Mouse (Mus musculus): Measurements from ENCODE around the gene Tardbp. TPM values are rescaled to one million over a fixed set of nuclear protein-coding genes. Genes with fewer than 3 reads are reported as not detected.

Tardbp gene
- total RNA-seq, 2 experiments from 2014 or later, result 112 to 130 TPM

DNA sequence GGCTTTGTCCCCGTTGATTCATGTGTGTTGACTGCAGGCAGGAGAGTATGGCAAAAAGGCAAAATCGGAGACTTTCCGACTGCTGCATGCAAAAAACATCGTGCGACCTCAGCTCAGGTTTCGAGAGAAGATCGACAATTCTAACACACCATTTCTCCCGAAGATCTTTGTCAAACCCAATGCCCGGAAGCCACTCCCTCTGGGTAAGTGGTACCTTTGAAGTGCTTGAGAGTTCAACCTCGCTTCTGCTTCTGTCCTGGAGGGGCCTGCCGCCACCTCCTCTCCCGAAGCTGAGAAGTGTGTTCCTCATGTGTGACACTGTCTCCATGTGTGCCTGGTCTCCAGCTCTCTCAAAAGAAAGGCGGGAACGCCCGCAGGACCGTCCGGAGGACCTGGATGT, 64.1 kb downstream of the Tardbp start:
- DNase-seq (ENCODE audit: low spot score), result no peak

Other genes with a start within 250 kb of the Tardbp start
- 10 to 100 TPM; 10.3 to 15.6 TPM for gene Ubiad1, start 182.2 kb downstream of the Tardbp start, total RNA-seq (2021)
- gene Mtor, start 178.4 kb downstream of the Tardbp start, total RNA-seq (2021), result 10 to 100 TPM; 30.6 to 36.6 TPM
- 10 to 100 TPM in 1 of 2 experiments, 1 to 10 TPM in 1; 9.3 to 24.6 TPM for gene Angptl7, start 126.6 kb downstream of the Tardbp start, total RNA-seq (2021)
- gene Exosc10, start 68.6 kb downstream of the Tardbp start, total RNA-seq (2021), result 10 to 100 TPM; 19.6 to 20.4 TPM
- gene Srm, start 35.5 kb downstream of the Tardbp start, total RNA-seq (2021), result 1 to 10 TPM; 8.7 to 9.5 TPM
- gene Masp2, start 24.5 kb downstream of the Tardbp start, total RNA-seq (2021), result under 1 TPM; 0.16 to 0.64 TPM
- gene Gm572, start 16.3 kb upstream of the Tardbp start, total RNA-seq (2021), result 1 to 10 TPM; 5.8 to 6.3 TPM
- gene Casz1, start 177.4 kb upstream of the Tardbp start, total RNA-seq (2021), result 10 to 100 TPM; 37.9 to 44.4 TPM

Measured in gastrocnemius, adult 18-20 months (tissue).